Mouse (Mus musculus): ENCODE results near the gene Gnb1l.
"Not testable (repeated sequence)": the region's sequence is repeated elsewhere in the genome, so short reads cannot be mapped to it uniquely, and the experiment has no call there.

Gnb1l gene

DNA sequence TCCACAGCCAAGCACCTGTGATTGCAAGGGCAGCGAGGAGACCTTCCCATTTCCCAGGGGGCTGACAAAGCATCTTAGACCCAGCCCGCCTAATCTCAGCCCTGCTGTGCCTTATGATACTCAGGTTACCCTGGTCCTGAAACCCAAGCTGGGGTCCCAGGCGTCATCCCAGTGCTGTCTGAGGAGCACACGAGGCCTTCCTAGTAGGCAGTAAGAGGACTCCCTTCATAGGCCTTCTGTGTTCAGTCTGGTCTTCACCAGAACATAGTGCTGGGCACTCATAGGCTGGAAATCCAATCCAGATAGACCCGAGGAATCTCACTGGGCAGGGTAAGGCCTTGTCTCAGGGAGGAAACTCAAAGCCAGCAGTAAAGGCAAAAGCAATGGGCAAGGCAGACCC lies 14.7 kb upstream of the Gnb1l start:
- no peak for DNase-seq (ENCODE audit: low spot score in 2 of 2)

DNA sequence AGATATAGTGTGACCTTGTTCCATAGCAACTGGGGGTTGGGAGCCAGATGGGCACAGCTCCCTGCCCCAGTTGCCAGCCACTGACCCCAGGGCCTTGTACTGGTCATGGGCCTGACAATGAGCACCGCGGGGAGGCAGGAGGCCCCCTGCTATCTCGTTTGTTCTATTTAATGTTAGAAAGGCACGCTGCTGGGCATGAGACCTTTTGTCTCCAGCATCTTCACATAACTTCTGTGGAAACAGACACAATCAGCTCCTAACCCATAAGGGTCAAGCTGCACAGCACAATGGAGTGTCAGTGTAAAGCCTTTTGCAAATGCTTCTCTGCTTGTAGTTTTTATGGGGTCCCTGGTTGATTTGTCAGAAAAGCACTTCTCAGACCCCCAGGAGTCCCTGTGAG lies 14.1 kb upstream of the Gnb1l start:
- DNase-seq (ENCODE audit: low spot score in 2 of 2) = no peak

DNA sequence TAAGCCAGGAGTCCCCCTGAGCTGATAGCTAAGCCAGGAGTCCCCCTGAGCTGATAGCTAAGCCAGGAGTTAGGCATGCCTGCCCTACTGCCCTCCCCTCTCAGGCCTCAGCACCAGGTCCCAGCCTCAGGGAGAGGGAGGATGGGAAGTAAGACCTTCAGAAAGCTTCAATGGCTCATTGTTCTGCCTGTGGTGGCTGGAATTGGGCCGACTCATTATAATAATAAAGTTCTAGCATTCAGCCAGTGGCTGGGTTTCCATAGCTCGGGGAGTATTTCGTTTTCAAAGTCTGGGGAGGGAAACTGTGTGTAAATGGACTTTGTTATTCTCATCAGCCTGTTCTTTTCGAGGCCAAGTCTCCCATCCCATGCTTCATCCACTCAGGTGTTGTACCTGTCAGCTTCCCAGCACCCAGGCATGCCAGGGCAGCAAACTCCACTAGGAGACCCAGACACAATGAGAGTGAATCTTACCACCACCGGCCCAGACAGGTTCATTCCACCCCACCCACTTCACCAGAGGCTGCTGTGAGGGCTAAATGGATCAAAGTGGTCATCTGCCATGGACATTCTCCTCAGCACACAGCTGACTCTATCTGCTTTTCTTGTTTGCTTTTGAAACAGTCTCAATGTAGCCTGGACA lies 13.6 kb upstream of the Gnb1l start:
- DNase-seq (ENCODE audit: low spot score in 2 of 2) = no peak

DNA sequence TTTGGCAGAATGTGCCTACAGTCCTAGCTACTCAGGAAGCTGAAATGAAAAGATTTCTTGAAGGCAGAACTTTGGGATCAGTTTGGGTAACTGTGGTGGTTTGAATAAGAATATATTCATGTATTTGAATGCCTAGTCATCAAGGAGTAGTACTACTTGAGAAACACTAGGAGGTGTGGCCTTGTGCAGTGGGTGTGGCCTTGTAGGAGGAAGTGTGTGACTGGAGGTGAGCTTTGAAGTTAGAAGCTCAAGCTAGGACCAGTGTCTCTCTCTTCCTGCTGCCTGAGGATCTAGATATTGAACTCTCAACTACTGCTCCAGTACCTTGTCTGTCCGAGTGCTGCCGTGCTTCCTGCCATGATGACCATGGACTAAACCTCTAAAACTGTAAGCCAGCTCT lies 12.4 kb upstream of the Gnb1l start:
- no peak for DNase-seq (ENCODE audit: low spot score in 2 of 2)

DNA sequence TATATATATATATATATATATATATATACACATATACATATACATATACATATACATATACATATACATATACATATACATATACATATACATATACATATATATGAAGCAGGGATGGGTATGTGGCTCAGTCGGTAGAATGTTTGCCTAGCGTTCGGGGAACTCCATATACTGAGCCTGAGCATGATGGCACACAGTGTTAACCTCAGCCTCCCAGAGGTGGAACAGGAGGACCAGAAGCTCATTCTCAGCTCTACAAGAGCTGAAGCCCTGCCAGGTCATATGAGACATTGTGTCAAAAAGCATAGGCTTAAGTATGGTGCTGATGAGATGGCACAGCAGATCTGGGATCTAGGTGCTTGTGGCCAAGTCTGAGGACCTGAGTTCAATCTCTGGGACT lies 8.2 kb upstream of the Gnb1l start:
- no peak for DNase-seq (ENCODE audit: low spot score in 2 of 2)

DNA sequence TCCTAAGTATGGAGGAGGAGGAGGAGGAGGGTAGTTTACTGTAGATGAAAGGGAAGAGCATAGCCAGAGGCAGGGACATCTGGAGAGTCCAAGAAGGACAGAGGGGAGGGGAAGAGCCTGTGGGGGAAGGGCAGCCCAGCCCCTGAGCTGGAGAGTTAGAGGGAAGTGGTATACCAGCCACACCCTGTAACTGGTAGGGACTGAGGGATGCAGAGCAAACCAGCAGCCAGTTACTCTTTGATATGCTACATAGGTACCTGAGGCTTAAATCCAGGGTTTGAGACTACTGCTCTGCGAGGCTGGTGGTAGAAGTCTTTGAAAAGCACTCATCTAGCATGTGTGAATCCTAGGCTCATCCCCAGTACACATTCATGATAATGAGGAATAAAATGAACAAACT lies 7.6 kb upstream of the Gnb1l start:
- no peak for DNase-seq (ENCODE audit: low spot score in 2 of 2)

DNA sequence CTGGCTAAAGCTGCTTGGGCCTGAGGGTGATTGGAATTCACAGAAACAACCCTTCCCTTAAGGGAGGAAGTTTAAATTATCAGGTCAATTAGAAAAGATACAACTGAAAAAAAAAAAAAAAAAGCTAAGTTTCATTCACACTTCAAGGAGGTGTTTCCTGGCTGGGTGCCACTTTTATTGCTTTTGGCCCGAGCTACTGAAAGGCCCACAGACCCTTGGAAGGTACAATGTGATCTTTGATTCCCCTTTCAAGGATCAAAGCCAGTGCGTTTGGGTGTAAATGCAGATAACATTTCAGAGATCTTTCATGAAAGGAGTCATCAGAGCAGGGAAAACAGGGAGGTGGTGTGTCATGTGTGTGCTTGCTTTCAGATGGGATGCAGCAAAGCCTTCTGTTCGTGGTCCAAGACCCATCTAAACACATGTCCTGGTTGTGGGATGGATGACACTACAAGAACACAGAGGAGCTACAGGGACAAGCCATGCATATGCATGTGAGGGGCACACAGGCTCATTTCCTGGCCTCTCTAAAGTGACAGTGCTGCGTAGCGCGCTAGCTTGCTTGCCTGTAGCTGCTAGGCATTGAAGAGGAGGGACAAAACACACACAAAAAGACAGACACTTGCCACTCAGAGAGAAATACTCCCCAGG lies 523 bp upstream of the Gnb1l start:
- peak in 1 of 2 experiments; percentile 65 for DNase-seq (ENCODE audit: low spot score in 2 of 2)

DNA sequence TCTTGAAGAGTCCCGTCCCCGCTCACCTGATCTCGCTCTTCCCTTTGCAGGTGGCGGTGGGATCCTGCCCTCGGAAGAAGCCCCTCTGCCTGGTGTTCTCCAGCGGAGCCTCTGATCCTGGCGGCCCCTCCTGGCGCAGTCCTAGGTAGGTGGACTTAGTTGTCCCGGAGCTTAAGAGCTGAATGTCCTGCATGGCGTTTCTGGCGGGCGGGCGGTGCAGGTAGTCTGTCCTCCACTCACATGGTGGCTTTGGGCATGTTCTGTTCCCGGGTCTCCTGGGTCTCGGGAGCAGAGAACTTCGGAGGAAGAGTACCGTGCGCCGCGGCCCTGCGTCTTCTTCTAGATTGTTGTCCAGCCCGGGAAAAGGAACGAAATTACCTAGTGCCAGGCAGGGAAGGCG lies 483 bp downstream of the Gnb1l start:
- peak; percentile 54 to 55 for DNase-seq (ENCODE audit: low spot score in 2 of 2)

DNA sequence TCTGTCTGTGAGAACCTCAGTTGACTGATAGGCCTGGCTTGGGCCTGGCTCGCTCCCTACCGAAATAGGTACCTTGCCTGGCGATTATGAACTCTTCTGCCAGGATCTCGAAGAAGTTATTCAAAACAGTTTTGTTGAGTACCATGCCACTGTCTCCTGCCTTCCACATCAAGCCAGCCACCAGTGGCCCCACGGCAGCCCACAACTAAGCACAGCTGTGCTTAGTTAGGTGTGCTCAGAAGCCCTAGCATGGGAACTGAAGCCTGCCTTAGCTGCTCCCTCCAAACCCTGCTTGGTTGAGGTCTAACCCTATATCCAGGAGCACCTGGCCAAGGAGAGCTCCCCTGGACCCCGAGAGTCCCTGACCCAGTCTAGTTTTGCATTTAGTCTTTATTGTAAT lies 3.0 kb downstream of the Gnb1l start:
- DNase-seq (ENCODE audit: low spot score in 2 of 2) = no peak

DNA sequence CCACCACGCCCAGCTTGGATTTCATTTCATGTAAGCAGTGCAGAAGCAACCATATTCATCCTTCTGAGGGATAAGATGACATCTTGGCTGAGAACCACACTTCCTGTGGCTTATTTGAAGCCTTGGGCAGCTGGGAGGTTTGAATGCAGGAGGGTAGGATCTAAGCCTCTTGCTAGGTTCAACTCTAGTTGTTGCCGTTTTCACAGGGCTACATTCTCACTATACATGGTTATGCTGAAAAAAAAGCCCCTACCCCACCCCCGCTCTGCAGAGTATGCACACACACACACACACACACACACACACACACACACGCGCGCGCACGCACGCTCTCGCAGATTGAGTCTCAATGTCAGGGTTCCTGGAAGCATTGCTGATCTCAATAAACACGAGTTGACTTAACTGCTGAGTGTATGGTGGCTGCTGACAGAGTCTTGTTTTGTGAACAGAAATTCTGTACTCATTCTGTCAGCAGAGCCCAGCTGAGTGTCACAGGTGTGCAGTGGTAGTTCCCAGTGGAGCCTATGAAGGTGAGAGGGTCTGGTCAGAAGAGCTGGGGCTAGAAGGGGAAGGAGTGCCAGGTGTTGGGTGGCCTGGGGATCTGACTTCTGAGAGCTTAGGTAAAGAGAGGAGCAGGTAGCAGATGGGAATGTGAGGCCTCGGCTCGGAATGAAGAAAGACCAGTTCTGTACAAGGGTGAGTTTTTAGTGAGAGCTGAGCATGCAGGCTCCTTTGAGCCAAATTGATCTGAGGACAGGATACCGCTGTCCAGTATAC lies 5.2 kb downstream of the Gnb1l start:
- DNase-seq (ENCODE audit: low spot score in 2 of 2) = no peak

DNA sequence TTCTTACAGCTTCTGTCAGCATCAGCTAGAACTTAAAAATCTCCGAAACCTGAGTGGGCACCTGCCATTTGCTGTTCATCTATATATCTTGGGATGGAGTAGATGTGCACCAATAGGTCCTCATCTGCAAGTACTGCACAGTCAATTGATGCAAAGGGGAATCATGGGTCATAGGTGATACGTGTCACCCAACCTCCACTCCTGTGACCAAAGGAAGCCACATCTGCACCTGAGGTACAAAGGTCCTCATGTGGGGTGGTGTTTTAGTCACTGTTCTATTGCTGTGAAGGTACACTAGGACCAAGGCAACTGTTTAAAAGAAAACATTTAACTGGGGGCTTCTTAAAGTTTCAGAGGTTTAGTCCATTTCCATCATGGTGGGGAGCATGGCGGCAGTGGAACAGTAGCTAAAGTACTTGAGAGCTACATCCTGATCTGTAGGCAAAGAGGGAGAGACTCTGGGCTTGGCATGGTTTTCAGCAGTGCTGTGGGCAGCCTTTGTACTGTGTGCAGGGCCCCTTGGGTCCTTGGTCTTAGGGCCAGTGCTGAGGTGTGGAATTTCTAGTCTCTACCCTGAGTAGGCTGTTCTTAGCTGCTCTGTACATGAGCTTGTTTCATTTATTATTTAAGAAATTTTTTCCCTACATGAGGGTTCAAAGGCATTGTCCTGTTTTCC lies 8.1 kb downstream of the Gnb1l start:
- DNase-seq (ENCODE audit: low spot score in 2 of 2) = no peak

DNA sequence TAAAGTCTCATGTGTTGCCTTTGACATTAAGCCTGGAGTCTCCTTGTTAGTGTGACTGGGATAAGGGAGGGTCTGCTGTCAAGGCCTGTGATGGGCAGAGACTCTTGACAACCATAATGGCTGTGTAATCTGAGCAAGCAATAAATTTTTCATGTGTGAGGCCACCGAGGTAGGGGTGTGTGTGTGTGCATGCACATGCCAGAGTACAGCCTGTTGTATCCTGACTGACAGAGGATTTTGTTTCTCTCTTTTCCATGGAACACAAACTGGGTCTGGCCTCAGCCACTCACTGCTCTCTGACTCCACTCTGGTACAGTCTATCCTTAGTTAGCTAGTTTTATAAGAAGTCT lies 8.7 kb downstream of the Gnb1l start:
- no peak for DNase-seq (ENCODE audit: low spot score in 2 of 2)

DNA sequence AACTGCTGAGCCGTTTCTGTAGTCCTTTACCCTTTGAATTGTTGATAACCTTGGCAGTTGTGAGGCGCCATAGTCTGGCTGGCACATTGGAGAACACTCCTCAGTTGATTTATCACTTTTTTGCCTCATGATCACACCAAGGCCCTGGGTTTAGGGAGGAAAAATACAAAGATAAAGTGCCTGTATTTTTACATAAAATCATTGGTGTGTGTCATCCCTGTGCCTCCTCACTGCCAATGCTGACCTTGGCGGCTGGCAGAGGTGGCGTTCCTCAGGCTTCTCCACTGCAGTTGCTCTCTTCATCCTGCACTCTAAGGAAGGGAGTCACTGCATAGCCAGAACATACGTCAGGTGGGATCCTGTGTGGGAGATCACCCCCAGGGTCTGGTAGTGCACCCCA lies 13.2 kb downstream of the Gnb1l start:
- no peak for DNase-seq (ENCODE audit: low spot score in 2 of 2)

DNA sequence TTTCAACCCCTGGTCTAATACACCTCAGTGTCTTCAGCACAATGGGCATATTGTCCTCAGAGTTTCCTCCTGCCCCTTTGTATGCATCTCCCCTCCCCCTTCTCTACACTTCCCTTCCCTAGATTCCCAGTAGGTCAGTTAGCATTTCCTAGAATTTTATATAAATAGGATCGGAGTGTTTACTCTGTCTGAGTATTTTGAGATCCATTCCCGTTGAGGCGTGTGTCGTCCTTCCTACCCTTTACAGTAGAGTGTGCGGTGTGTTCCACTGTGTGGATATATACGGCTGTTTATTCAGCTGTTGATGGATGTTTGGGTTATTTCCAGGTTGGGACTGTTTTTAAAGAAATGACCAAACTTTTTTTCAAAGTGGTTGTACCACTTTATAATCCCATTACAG lies 15.0 kb downstream of the Gnb1l start:
- no peak for DNase-seq (ENCODE audit: low spot score in 2 of 2)

DNA sequence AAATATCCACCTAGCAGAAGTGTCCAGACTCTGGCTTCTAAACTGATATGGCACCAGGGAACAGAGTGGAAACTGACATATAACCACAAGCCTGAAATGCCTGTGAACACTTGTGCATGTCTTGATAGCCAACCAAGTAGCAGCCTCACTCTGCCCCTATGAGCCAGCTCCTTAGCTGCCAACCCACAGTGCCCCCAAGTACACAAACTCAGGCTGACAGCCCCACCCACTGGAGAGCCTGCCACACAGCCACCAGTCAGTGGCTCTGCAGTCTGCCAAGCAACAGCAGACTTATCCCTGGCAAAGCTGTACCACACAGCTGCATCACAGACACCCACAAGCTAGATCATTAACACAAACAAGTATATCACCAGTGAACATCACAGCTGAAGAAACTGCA lies 19.6 kb downstream of the Gnb1l start:
- DNase-seq (ENCODE audit: low spot score in 2 of 2) = peak in 1 of 2 experiments; percentile 37

DNA sequence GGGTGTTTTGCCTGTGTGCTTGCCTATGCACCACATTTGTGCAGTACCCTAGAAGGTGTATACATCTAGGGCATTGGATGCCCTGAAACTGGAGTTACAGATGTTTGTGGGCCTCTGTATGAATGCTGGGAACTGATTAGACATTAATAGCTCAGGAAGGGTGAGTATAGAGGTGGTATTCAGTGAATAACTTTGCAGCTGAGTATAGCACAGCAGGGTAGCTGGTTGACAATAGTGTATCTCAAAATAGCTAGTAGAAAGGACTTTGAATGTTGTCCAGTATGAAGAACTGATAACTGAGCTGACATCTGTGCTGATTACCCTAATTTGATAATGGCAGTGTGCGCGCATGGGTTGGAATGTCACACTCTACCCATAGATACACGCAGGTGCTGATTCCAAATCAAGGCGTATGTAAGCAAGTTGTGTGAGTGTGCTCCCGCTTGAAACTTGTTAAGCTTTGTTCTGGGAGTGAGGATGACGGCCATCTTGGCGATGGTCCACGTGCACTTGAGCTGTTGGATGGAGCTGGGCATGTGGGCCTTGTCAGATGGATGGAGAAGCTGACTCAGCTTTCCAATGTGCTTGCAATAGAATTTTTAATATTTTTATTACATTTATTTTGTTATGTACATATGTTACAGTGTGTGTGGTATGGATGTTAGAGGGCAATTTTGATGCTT lies 25.2 kb downstream of the Gnb1l start:
- no peak for DNase-seq (ENCODE audit: low spot score in 2 of 2)

DNA sequence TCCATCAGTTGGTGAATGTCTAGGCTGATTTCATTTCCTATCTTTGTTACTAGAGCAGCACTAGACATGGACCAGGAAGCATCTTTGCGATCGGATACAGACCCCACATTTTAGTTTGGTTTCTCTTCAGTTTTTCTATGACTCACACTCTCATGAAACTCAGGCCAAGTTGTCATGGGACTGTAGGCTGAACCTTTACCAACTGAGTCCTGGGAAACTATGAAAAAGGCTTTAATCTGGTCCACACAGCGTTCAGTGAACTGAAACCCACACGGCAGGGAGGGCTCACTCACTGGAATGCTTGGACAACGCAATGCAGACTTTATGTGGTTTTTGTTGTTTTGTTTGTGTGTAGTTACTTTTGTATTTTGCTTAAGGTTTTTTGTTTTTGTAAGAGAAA lies 30.1 kb downstream of the Gnb1l start:
- no peak for DNase-seq (ENCODE audit: low spot score in 2 of 2)

DNA sequence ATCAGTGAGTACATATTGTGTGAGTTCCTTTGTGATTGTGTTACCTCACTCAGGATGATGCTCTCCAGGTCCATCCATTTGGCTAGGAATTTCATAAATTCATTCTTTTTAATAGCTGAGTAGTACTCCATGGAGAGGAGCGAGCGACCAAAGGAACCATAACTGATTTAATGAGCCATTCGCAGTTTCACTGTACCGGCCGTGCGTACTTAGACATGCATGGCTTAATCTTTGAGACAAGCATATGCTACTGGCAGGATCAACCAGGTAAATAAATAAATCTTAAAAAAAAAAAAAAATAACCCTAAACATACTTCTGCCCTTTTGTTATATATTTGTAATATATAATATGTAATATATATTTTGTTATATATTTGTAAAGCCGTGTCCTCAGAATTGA lies 34.5 kb downstream of the Gnb1l start:
- not testable (repeated sequence) for DNase-seq (ENCODE audit: low spot score in 2 of 2)

DNA sequence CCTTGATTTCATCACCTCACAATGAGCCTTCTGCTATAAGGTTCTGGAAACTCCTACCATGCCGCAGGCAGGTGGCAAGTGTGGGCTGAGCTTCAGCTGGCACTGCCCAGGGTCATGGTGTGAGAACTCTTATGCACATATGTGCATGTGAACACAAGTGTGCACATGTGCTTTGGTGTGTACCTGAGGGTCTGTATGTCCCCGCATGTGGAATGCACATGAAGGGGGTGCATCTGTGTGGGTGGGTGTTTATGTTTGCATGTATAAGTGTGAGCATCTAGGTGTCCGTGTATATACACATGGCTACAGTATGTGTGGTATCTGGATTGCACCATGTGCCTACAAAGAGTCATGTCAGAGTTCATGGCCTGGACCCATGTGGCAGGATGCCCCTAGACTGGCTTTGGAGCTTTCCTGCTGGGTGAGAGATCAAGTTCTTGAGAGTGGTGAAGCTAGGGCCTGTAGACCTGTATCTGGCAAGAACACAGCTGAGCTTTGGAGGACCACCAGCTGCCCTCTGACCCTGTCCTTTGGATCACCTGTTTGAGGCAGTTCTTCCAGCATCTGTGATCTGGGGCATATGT lies 39.0 kb downstream of the Gnb1l start:
- no peak for DNase-seq (ENCODE audit: low spot score in 2 of 2)

DNA sequence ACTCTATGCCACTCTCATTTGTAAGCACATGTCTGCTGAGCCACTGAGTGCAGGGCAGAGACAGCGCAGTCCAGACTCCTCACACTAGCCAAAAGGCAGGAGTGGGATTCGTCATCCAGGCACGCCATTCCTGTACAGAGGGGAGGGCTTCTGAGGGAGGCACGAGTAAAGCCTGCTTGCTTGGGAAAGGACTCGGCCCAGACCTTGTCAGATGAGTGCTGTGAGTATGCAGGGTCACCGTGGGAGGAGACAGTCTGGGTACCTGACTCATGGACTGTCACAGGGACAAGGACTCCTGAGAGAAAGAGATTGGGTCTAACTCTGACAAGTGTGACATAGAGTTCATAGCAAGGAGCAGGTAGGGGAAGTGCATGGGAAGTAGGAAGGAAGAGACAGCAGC lies 40.8 kb downstream of the Gnb1l start:
- no peak for DNase-seq (ENCODE audit: low spot score in 2 of 2)

DNA sequence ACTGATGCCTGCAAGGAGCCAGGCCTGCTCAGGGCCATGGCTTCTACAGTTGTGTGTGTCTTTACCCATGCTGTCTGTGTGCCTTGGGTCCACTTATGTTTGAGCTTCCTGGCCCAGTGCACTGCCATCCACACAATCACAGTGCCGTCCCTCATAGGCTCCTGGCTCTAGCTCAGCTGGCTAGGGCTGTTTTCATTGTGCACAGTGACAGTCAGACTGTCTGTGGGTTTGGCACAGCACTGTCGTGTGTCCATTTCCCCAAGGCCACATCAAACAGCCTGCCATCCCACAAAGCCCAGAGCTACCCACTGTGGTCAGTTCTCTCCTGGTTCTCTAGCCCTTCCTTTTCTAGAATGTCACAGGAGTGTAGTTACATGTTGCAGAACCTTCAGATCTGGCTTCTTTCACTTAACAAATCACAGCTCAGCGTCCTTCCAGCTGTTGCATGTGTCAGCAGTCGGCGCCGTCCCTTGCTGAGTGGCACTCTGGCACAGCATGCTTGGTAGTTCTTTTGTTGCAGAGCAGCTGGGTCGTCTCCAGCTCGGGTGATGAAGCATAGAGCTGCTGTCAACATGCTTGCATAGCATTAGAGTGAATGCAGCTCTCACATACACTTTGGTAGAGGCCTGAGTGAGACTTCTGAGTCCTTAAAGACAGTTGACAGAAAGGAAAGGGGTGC lies 44.8 kb downstream of the Gnb1l start:
- DNase-seq (ENCODE audit: low spot score in 2 of 2) = no peak

Measured in spleen, postnatal 10 days (tissue).